Mouse (Mus musculus) heart, postnatal 14 days (tissue): ENCODE measurements around the gene Mrfap1. TPM values are rescaled to one million over a fixed set of nuclear protein-coding genes. Genes with fewer than 3 reads are reported as not detected.
A peak's percentile ranks its signal among the peaks of the same experiment; 100 is the strongest.
"Not testable (repeated sequence)": the region's sequence is repeated elsewhere in the genome, so short reads cannot be mapped to it uniquely, and the experiment has no call there.

Experiments
- DNase-seq, 2 experiments: peaks; one replicate each; pipeline ENCODE4 v3.0.0; 2021 to 2022
- intact Hi-C: fragments of 180-260 bp; cut with DNase I; formaldehyde crosslinking; loops from one replicate; pipeline ENCODE4 v1.15.1; 2025
- long read RNA-seq, 2 experiments: library from polyadenylated mRNA; stranded (forward); transcript quantifications; one replicate each; pipeline ENCODE4 v2.0.0; 2021
- total RNA-seq, 2 experiments: library from RNA; stranded (reverse); gene quantifications; 2 replicates each; pipeline ENCODE4 v1.2.3; 2021

The Mrfap1 gene
- total RNA-seq: 100 to 1,000 TPM; 270 to 275 TPM
- long read RNA-seq, experiment 1, transcript Mrfap1-201 (2 exons, 1,648 nt): major isoform, 309 of 311 reads
- long read RNA-seq, experiment 1, partial matches to known transcripts: 2 of 311 reads
- long read RNA-seq, experiment 1, other reads (novel, unspliced or antisense): 0 of 311 reads
- long read RNA-seq, experiment 2, transcript Mrfap1-201 (2 exons, 1,648 nt): major isoform, 259 of 263 reads
- long read RNA-seq, experiment 2, partial matches to known transcripts: 0 of 263 reads
- long read RNA-seq, experiment 2, other reads (novel, unspliced or antisense): 4 of 263 reads

GRCm38 (mm10) chr5:36796296-36797014 lies at the start of gene Mrfap1:
Gene Mrfap1 (minus strand): TSS chr5:36796772.
- DNase-seq: peak; percentile 95 to 97
- intact Hi-C loops: not testable (repeated sequence)

- intact Hi-C loops: no loop called here
- DNase-seq: no peak
Observed at GRCm38 (mm10) chr5:36844490-36844889, 47.9 kb upstream of the Mrfap1 start.

GRCm38 (mm10) chr5:36841701-36842100 lies 45.1 kb upstream of the Mrfap1 start:
- intact Hi-C loops: no loop called here

GRCm38 (mm10) chr5:36840092-36840491 lies 43.5 kb upstream of the Mrfap1 start:
- intact Hi-C loops: no loop called here
- DNase-seq: no peak

More at GRCm38 (mm10) chr5:36841701-36842100, 45.1 kb upstream of the Mrfap1 start:
- no peak for DNase-seq

- no peak for DNase-seq
- intact Hi-C loops: no loop called here
Observed at GRCm38 (mm10) chr5:36839602-36840001, 43.0 kb upstream of the Mrfap1 start.

GRCm38 (mm10) chr5:36839032-36839431 lies 42.5 kb upstream of the Mrfap1 start:
- DNase-seq: no peak
- intact Hi-C loops: no loop called here

GRCm38 (mm10) chr5:36835933-36836332 lies 39.4 kb upstream of the Mrfap1 start:
- DNase-seq: peak; percentile 74 to 85
- intact Hi-C loops: loop anchor here (1.0 kb wide), 1 partner anchor 84 kb away; no protein-coding TSS in a partner anchor

- intact Hi-C loops: loop anchor here (5.0 kb wide), 1 partner anchor 171 kb away; no protein-coding TSS in a partner anchor
- DNase-seq: no peak
Observed at GRCm38 (mm10) chr5:36831272-36831671, 34.7 kb upstream of the Mrfap1 start.

GRCm38 (mm10) chr5:36829913-36830879 lies 33.6 kb upstream of the Mrfap1 start, which contains the start of gene Man2b2:
Gene Man2b2 (minus strand): TSS chr5:36830653.
- peak; percentile 90 to 97 for DNase-seq
- intact Hi-C loops: loop anchor here (5.0 kb wide), 2 partner anchors 68 to 172 kb away; no protein-coding TSS in a partner anchor

GRCm38 (mm10) chr5:36829098-36829497 lies 32.5 kb upstream of the Mrfap1 start:
- intact Hi-C loops: loop anchor here (5.0 kb wide), 1 partner anchor 67 kb away; no protein-coding TSS in a partner anchor
- DNase-seq: no peak

- intact Hi-C loops: no loop called here
- no peak for DNase-seq
Observed at GRCm38 (mm10) chr5:36822907-36823306, 26.3 kb upstream of the Mrfap1 start.

- peak; percentile 44 to 50 for DNase-seq
- intact Hi-C loops: no loop called here
Observed at GRCm38 (mm10) chr5:36820142-36820541, 23.6 kb upstream of the Mrfap1 start.

- DNase-seq: no peak
Observed at GRCm38 (mm10) chr5:36819742-36820141, 23.2 kb upstream of the Mrfap1 start.

GRCm38 (mm10) chr5:36817738-36818137 lies 21.2 kb upstream of the Mrfap1 start:
- intact Hi-C loops: no loop called here
- DNase-seq: no peak

More at GRCm38 (mm10) chr5:36819742-36820141, 23.2 kb upstream of the Mrfap1 start:
- intact Hi-C loops: no loop called here

GRCm38 (mm10) chr5:36814554-36814953 lies 18.0 kb upstream of the Mrfap1 start:
- DNase-seq: no peak
- intact Hi-C loops: no loop called here

GRCm38 (mm10) chr5:36811413-36811812 lies 14.8 kb upstream of the Mrfap1 start:
- intact Hi-C loops: no loop called here
- peak; percentile 62 to 82 for DNase-seq

GRCm38 (mm10) chr5:36810634-36811033 lies 14.1 kb upstream of the Mrfap1 start:
- no peak for DNase-seq
- intact Hi-C loops: no loop called here

GRCm38 (mm10) chr5:36809123-36809522 lies 12.6 kb upstream of the Mrfap1 start:
- intact Hi-C loops: no loop called here
- peak; percentile 24 to 53 for DNase-seq

GRCm38 (mm10) chr5:36807106-36807505 lies 10.5 kb upstream of the Mrfap1 start:
- intact Hi-C loops: no loop called here
- peak in 1 of 2 experiments; percentile 17 for DNase-seq

- intact Hi-C loops: no loop called here
- no peak for DNase-seq
Observed at GRCm38 (mm10) chr5:36797291-36797690, 719 bp upstream of the Mrfap1 start.
